Mouse (Mus musculus) CH12.LX (cell line): ENCODE measurements around the gene Ctc1.

Experiments used
- CTCF ChIP-seq, 2 experiments: IDR thresholded peaks in 1 of 2; conservative IDR thresholded peaks in 1 of 2; 2 replicates each; pipeline ENCODE4 v1.5.1; 2011 to 2012; ENCODE audit warnings: low read depth in 2 of 2, low read length in 2 of 2, improper control_type of control experiment in 1 of 2, inconsistent platforms in 1 of 2, mild to moderate bottlenecking in 1 of 2, moderate library complexity in 1 of 2
- JUND ChIP-seq: conservative IDR thresholded peaks from 2 replicates; pipeline ENCODE4 v1.6.1; 2011; ENCODE audit warnings: low read depth, low read length, improper control_type of control experiment
- KAT2A ChIP-seq: IDR thresholded peaks from 2 replicates; pipeline ENCODE4 v1.6.1; 2012; ENCODE audit warnings: low read length, improper control_type of control experiment, inconsistent platforms; ENCODE audit not compliant: insufficient replicate concordance
- RAD21 ChIP-seq: IDR thresholded peaks from 2 replicates; pipeline ENCODE4 v1.6.1; 2011; ENCODE audit warnings: low read depth, mild to moderate bottlenecking, low read length, improper control_type of control experiment, moderate library complexity
- UBTF ChIP-seq: IDR thresholded peaks from 2 replicates; pipeline ENCODE4 v1.6.1; 2012; ENCODE audit warnings: low read depth, mild to moderate bottlenecking, inconsistent platforms, low read length, improper control_type of control experiment, moderate library complexity
- USF2 ChIP-seq: conservative IDR thresholded peaks from 2 replicates; pipeline ENCODE4 v1.6.1; 2011; ENCODE audit warnings: low read depth, low read length, improper control_type of control experiment

- no peak for TF ChIP-seq UBTF
- no peak for TF ChIP-seq CTCF (conservative IDR thresholded peaks at IDR 0.05 in 1 of 2, IDR thresholded peaks at IDR 0.05 in 1 of 2; ENCODE audit: low read depth in 2 of 2, low read length in 2 of 2)
- TF ChIP-seq USF2: no peak
- no peak for TF ChIP-seq JUND
- no peak for TF ChIP-seq KAT2A
- no peak for TF ChIP-seq RAD21
Measured at GRCm38 (mm10) chr11:69038173-69038572, 22.5 kb downstream of the Ctc1 start.
